Mouse (Mus musculus): ENCODE results near the gene Abcb8.
A peak's percentile ranks its signal among the peaks of the same experiment; 100 is the strongest.

DNA sequence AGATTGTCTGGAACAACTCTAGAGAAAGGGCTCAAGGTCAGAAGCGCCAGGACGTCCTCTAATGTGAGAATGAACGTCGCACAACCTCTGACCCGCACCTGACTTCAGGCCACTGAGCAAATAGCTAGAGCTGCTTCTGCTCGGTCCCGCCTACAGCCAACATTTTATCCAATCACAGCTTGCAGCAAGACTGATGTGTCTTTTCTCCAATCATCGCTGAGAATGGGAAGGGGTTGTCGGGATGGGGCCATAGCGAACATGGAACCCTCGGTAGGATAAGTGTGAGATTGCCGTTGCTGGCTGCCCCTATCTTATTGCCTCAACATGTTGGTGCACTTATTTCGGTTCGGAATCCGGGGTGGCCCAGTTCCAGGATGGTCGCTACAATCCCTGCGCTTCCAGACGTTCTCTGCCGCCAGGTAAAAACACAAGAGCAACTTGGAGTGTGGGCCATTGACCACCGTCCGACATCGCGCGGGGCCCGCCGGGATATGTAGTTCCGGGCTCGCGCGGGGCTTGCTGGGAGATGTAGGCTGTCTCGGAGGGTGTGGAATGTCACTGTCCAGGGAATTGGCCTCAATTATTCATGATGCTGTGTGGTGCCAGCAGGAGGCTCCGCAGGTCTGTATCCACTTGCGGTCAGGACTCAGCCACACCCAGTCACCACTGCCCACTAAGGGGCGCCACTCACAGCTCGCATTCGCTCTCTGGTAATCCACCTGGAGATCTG is 867 bp downstream of the Abcb8 start:
- 0 out of 2 replicates have a peak, but pooled peaks have one; percentile 18 for TF ChIP-seq JUND (IDR thresholded peaks at IDR 0.05; ENCODE audit: low read depth, low read length)
- peak; percentile 85 for TF ChIP-seq CHD2 (IDR thresholded peaks at IDR 0.05; ENCODE audit: low read length)
- peak; percentile 44 to 63 (median 55); a peak in 5 of 6 replicates for TF ChIP-seq CTCF (IDR thresholded peaks at IDR 0.05 in 2 of 3, conservative IDR thresholded peaks at IDR 0.05 in 1 of 3; ENCODE audit: control insufficient read depth in 1 of 3, insufficient read depth in 1 of 3, low read depth in 2 of 3, low read length in 3 of 3, poor library complexity in 1 of 3, severe bottlenecking in 1 of 3)
- TF ChIP-seq TCF12 (IDR thresholded peaks at IDR 0.05; ENCODE audit: low read depth, low read length), result peak; percentile 49
